Mouse (Mus musculus): ENCODE data around the gene Fnbp1l. TPM values are rescaled to one million over a fixed set of nuclear protein-coding genes. Genes with fewer than 3 reads are reported as not detected.
A peak's percentile ranks its signal among the peaks of the same experiment; 100 is the strongest.

Gene Fnbp1l
- polyA plus RNA-seq, 1 experiment from 2014 or later: 68.5 TPM

DNA sequence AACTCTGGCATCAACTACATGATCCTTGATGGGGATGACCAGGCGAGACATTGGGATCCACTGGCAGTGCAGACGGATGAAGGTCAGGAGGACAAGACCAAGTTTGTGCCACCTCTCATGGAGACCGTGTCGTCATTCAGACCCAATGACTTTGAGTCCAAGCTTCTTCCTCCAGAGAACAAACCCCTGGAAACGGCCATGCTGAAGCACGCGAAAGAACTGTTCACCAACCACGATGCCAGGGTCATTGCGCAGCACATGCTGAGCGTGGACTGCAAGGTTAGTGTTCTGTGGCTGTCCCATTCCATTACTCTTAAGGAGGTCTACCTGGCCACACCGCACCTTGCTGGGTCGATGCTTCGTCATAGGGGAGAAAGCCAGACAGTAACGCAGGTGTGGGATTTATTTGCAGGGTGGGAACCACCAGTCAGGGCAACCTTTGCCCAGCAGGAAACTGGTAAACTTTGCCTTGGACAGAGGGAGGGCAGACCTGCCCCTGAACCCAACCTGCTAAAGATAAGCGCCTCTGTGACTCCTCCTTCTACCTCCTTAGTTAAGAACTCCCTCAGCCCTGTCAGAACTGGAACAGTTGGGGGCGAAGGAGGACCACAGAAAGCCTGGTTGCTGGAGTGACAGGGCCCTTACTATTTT lies 106.7 kb downstream of the Fnbp1l start:
- Histone ChIP-seq H3K36me3 (peaks cover 9% of the 10 kb centered on the region), H3K27me3 (ENCODE audit: low read depth, poor library complexity, severe bottlenecking) (no peaks in the 10 kb centered on the region), H3K4me3 (no peak overlapping the region), H3K9me3 (replicated peaks) (no peaks in the 10 kb centered on the region), H3K27ac (peak overlapping the region; percentile 26; the same call in 1 of the 2 replicates), H3K4me1 (peaks cover 62% of the 10 kb centered on the region)
- no peak for DNase-seq (ENCODE audit: low spot score)
- WGBS: 92% methylated on average over 16 of the region's 16 CpGs

DNA sequence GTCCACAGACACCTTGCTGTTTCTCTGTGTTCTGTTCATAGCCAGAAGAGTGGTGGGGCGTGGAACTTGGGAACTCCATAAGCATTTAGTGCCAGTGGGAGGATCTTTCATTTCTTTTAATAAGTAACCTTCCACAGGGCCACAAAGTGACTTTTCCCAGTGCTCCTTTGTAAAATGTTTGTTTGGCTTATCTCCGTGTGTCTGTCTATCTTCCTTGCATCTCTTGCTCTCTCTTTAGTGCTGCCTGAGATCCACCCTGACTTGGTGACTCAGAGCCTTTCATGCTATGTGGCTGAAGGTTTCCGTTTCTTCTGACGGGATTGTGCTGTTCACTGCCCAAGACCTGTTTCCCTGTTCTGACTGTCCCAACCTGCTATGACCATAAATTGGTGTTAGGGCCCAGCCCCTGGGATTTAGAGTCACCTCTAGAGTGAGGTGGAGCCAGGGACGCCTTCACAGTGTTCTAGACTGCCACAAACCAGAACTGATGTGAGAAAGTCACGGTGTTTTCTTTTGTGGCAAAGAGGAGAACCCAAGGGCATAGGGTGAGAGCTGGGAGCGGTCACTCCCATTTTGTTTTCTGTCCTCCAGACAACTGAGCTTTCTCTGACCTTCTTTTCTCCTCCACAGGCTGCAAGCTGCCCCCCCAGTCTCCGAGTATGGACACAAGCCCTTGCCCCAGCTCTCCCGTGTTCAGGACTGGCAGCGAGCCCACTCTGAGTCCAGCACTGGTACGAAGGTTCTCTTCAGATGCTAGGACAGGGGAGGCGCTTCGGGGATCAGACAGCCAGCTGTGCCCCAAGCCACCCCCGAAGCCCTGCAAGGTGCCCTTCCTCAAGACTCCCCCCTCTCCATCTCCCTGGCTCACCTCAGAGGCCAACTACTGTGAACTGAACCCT lies 107.5 kb downstream of the Fnbp1l start:
- no peak for DNase-seq (ENCODE audit: low spot score)
- no peaks in the 10 kb centered on the region for H3K9me3 ChIP-seq (replicated peaks)
- WGBS: 91% methylated on average over 14 of the region's 14 CpGs
- no peaks in the 10 kb centered on the region for H3K27me3 ChIP-seq (ENCODE audit: low read depth, poor library complexity, severe bottlenecking)
- no peak overlapping the region for H3K4me3 ChIP-seq
- peak overlapping the region; percentile 26; the same call in 1 of the 2 replicates for H3K27ac ChIP-seq
- peaks cover 53% of the 10 kb centered on the region for H3K4me1 ChIP-seq
- H3K36me3 ChIP-seq: peaks cover 9% of the 10 kb centered on the region

DNA sequence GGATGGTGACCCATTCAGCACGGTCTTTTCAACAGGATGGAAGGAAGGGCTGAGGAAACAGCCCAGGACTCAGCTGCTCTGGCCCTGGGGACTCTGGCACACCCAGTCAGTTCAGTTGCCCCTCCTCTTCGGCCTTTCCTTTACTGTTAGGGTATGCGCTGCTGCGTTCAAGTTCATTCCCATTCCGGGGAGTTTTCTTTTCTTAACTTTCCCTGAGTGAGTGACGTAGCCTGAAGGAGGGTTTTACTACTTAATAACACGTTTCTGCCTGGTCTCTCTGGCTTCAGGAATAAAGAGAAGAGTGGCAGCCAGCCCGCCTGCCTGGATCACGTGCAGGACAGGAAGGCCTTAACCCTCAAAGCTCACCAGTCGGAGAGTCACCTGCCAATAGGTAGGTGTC lies 108.6 kb downstream of the Fnbp1l start:
- WGBS: 70% methylated on average over 10 of the region's 10 CpGs
- DNase-seq (ENCODE audit: low spot score): no peak
- H3K27me3 ChIP-seq (ENCODE audit: low read depth, poor library complexity, severe bottlenecking): no peaks in the 10 kb centered on the region
- peaks cover 9% of the 10 kb centered on the region for H3K36me3 ChIP-seq
- H3K27ac ChIP-seq: 0 out of 2 replicates have a peak overlapping the region, but pooled peaks have one; percentile 5
- H3K4me1 ChIP-seq: peaks cover 50% of the 10 kb centered on the region
- no peak overlapping the region for H3K4me3 ChIP-seq
- H3K9me3 ChIP-seq (replicated peaks): no peaks in the 10 kb centered on the region

DNA sequence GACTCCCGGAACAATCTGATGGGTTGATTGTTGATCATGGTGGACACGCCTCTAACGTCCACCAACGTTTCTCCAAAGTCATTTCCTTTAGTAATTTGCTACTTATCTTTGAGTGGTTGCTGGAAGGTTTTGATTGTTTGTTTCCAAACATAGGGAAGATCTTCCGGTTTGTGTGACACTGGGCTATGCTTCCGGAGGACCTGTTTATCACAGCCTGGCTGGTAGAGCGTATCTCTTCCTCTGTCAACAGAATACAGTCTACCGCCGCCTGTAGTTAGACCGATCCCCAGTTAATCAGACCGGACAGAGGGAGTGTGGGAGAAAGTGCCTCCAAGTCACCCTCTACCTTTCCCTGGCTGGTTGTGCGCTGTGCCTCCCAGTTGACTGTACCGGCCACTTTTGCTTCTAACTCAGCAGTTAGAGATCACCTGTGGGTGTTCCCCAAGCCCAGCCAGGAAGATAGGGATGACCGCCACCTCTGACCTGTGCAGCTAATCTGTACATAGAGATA lies 109.2 kb downstream of the Fnbp1l start:
- peak overlapping the region; percentile 44; the same call in 1 of the 2 replicates for H3K27ac ChIP-seq
- H3K27me3 ChIP-seq (ENCODE audit: low read depth, poor library complexity, severe bottlenecking): no peaks in the 10 kb centered on the region
- H3K4me1 ChIP-seq: peaks cover 44% of the 10 kb centered on the region
- H3K9me3 ChIP-seq (replicated peaks): no peaks in the 10 kb centered on the region
- peaks cover 9% of the 10 kb centered on the region for H3K36me3 ChIP-seq
- H3K4me3 ChIP-seq: no peak overlapping the region
- DNase-seq (ENCODE audit: low spot score): no peak
- 88% methylated on average over 14 of the region's 14 CpGs for WGBS

- Histone ChIP-seq H3K4me3 (no peak overlapping the region), H3K27me3 (ENCODE audit: low read depth, poor library complexity, severe bottlenecking) (no peaks in the 10 kb centered on the region), H3K9me3 (replicated peaks) (no peaks in the 10 kb centered on the region), H3K36me3 (peaks cover 9% of the 10 kb centered on the region), H3K4me1 (peaks cover 43% of the 10 kb centered on the region), H3K27ac (peak overlapping the region; percentile 44)
- no peak for DNase-seq (ENCODE audit: low spot score)
- 57% methylated on average over 11 of the region's 11 CpGs for WGBS
These were observed 109.8 kb downstream of the Fnbp1l start for GRCm38 (mm10) chr3:122509534-122510239.

- 22% methylated on average over 5 of the region's 5 CpGs for WGBS
- Histone ChIP-seq H3K36me3 (peaks cover 9% of the 10 kb centered on the region), H3K27me3 (ENCODE audit: low read depth, poor library complexity, severe bottlenecking) (no peaks in the 10 kb centered on the region), H3K4me3 (no peak overlapping the region), H3K9me3 (replicated peaks) (no peaks in the 10 kb centered on the region), H3K4me1 (peaks cover 46% of the 10 kb centered on the region), H3K27ac (peak overlapping the region; percentile 44; the same call in 1 of the 2 replicates)
- peak; percentile 83 for DNase-seq (ENCODE audit: low spot score)
These were observed 110.4 kb downstream of the Fnbp1l start for GRCm38 (mm10) chr3:122509084-122509483.

DNA sequence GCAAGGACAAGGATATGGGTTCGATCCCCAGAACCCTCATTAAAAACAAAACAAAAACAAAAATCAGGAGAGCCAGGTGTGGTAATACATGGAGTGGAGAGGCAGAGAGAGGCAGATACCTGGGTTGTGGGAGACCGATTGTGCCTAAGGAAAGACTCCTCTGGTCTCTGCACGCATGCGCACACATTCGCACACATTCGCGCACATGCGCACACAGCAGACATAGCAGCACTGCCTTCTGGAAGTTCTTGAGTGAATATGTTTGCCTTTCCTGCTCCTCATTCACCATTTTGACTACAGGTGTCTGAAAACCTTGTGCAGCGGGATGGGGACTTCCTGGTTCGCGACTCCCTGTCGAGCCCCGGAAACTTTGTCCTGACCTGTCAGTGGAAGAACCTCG lies 111.7 kb downstream of the Fnbp1l start:
- H3K27me3 ChIP-seq (ENCODE audit: low read depth, poor library complexity, severe bottlenecking): no peaks in the 10 kb centered on the region
- WGBS: 96% methylated on average over 14 of the region's 14 CpGs
- H3K27ac ChIP-seq: no peak overlapping the region
- H3K4me3 ChIP-seq: no peak overlapping the region
- no peaks in the 10 kb centered on the region for H3K9me3 ChIP-seq (replicated peaks)
- H3K4me1 ChIP-seq: peaks cover 46% of the 10 kb centered on the region
- DNase-seq (ENCODE audit: low spot score): no peak
- H3K36me3 ChIP-seq: peaks cover 6% of the 10 kb centered on the region

- peaks cover 47% of the 10 kb centered on the region for H3K4me1 ChIP-seq
- no peaks in the 10 kb centered on the region for H3K9me3 ChIP-seq (replicated peaks)
- no peaks in the 10 kb centered on the region for H3K36me3 ChIP-seq
- WGBS: 73% methylated on average over 10 of the region's 10 CpGs
- H3K4me3 ChIP-seq: no peak overlapping the region
- H3K27ac ChIP-seq: no peak overlapping the region
- DNase-seq (ENCODE audit: low spot score): no peak
- no peaks in the 10 kb centered on the region for H3K27me3 ChIP-seq (ENCODE audit: low read depth, poor library complexity, severe bottlenecking)
These were observed 113.1 kb downstream of the Fnbp1l start for GRCm38 (mm10) chr3:122506343-122506916.

- H3K27me3 ChIP-seq (ENCODE audit: low read depth, poor library complexity, severe bottlenecking): no peaks in the 10 kb centered on the region
- no peak overlapping the region for H3K4me3 ChIP-seq
- whole genome bisulfite sequencing: 89% methylated on average over 9 of the region's 9 CpGs
- no peaks in the 10 kb centered on the region for H3K36me3 ChIP-seq
- no peak for DNase-seq (ENCODE audit: low spot score)
- H3K27ac ChIP-seq: peak overlapping the region; percentile 30; the same call in 1 of the 2 replicates
- peaks cover 50% of the 10 kb centered on the region for H3K4me1 ChIP-seq
- no peaks in the 10 kb centered on the region for H3K9me3 ChIP-seq (replicated peaks)
These were observed 118.6 kb downstream of the Fnbp1l start for GRCm38 (mm10) chr3:122500929-122501328.

DNA sequence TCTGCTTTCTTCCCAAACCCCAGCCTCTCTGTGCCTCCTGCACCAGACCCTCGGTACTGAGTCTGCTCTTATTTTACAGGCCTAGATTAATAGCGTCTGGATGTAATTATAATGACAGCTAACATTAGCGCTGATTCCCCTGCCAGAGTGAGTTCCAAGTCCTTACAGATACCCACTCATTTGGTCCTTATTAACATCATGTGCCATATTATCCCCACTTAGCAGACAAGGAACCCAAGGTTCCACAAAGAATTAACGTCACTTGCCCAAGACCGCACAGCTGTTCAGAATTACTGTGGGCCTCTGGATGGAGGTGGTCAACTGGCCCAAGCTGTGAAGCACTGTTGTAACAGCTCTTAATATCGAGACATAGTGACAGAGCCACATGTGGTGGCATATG lies 119.9 kb downstream of the Fnbp1l start:
- H3K4me3 ChIP-seq: no peak overlapping the region
- peak overlapping the region; percentile 58 for H3K27ac ChIP-seq
- peak; percentile 69 for DNase-seq (ENCODE audit: low spot score)
- H3K4me1 ChIP-seq: peaks cover 46% of the 10 kb centered on the region
- WGBS: 31% methylated on average over 6 of the region's 6 CpGs
- no peaks in the 10 kb centered on the region for H3K9me3 ChIP-seq (replicated peaks)
- H3K27me3 ChIP-seq (ENCODE audit: low read depth, poor library complexity, severe bottlenecking): no peaks in the 10 kb centered on the region
- H3K36me3 ChIP-seq: no peaks in the 10 kb centered on the region

DNA sequence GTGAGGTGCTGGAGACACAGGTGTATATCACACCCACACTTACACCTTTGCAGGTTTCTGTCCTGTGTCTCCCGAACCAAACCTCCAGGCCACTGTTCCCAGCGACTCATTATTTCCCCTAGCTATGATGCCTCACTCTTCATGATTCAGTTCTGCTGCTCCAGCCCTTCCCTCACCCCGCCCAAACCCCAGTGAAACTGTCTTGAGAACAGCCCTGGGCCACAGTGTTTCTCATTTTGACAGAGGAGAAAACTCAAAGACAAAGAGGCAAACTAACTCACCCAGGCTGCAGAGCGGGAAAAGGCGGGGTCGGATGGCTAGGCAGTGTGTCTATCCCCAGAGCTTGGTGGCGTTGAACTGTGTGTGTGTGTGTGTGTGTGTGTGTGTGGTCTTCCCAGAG lies 121.0 kb downstream of the Fnbp1l start:
- Histone ChIP-seq H3K27me3 (ENCODE audit: low read depth, poor library complexity, severe bottlenecking) (no peaks in the 10 kb centered on the region), H3K36me3 (no peaks in the 10 kb centered on the region), H3K9me3 (replicated peaks) (no peaks in the 10 kb centered on the region), H3K4me3 (no peak overlapping the region), H3K27ac (peak overlapping the region; percentile 58; the same call in 1 of the 2 replicates), H3K4me1 (peaks cover 50% of the 10 kb centered on the region)
- WGBS: 86% methylated on average over 7 of the region's 7 CpGs
- no peak for DNase-seq (ENCODE audit: low spot score)

DNA sequence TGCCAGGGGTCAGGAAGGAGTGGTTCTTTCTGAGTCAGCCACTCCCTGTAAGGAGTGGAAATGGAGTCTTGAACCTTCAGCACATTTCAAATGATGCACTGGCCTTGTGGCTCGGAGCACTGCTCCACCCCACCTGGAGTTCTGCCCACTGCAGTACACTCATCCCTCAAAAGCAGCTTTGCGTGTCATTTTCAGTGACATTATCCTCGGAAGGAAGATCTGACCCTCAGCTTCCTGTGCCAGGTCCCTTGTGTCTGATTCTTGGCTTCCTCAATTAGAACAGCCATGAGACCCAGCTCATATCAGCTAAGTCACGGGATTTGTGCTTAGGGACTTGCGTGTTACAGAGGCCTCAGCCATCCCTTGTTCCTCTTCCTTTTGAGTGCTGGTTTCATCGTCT lies 121.6 kb downstream of the Fnbp1l start:
- Histone ChIP-seq H3K27ac (no peak overlapping the region), H3K4me3 (no peak overlapping the region), H3K4me1 (peaks cover 57% of the 10 kb centered on the region), H3K36me3 (no peaks in the 10 kb centered on the region), H3K27me3 (ENCODE audit: low read depth, poor library complexity, severe bottlenecking) (no peaks in the 10 kb centered on the region), H3K9me3 (replicated peaks) (no peaks in the 10 kb centered on the region)
- WGBS: 85% methylated on average over 6 of the region's 6 CpGs
- DNase-seq (ENCODE audit: low spot score): no peak

Measured in limb, embryonic 10.5 days (tissue).